Comparison of ENCODE assay signal across 8 mouse cellular contexts in the genomic region with DNA sequence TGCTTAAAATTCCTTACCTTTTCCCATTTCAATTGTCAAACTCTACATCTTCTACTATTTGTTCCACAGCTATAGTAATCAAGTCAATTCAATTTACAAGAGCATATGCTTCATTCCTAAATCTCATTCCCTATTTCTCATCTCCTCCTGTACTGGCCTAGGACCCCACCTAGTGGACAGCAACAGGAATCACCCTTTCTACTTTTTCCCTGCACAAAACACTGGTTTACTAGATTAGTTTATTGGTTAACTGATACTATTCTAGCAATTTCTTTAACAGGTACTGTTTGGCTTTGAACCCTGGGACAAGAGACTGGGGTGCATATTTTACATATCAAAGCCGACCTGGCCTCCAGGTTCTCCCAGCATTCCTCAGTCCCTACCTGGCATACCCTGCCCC.
A peak's percentile ranks its signal among the peaks of the same experiment; 100 is the strongest.
DNase-seq lines count a peak whose midpoint lies in the region; ATAC-seq lines count a peak whose summit lies in the region.

No protein-coding gene starts in this region.

- no peak overlapping the region for H3K4me3 ChIP-seq in midbrain, embryonic 11.5 days (ENCODE audit: low read depth, low read length)
- no peak overlapping the region for H3K4me3 ChIP-seq in midbrain, embryonic 16.5 days (ENCODE audit: low read depth, low read length)
- no peak overlapping the region for H3K4me3 ChIP-seq in forebrain, embryonic 12.5 days (replicated peaks)

- DNase-seq in frontal cortex, postnatal 10 days (ENCODE audit: low spot score in 2 of 2) = no peak
- peak; percentile 87 for DNase-seq in midbrain, embryonic 11.5 days (ENCODE audit: low spot score, missing footprints)
- DNase-seq in cerebellum, postnatal 14 days = peak; percentile 63 to 65
- DNase-seq in naive thymus-derived CD4-positive, alpha-beta T cell, adult 2 months (ENCODE audit: low read depth) = peak; percentile 25

- no peak overlapping the region for H3K4me2 ChIP-seq in midbrain, embryonic 11.5 days
- H3K4me2 ChIP-seq in midbrain, embryonic 16.5 days (ENCODE audit: low read length) = no peak overlapping the region
- H3K4me2 ChIP-seq in forebrain, embryonic 12.5 days = no peak overlapping the region

- 0% methylated on average over 1 of the region's 1 CpGs for WGBS in midbrain, embryonic 11.5 days
- WGBS in midbrain, embryonic 16.5 days = 0% methylated on average over 1 of the region's 1 CpGs
- 0% methylated on average over 1 of the region's 1 CpGs for WGBS in forebrain, embryonic 12.5 days

- H3K36me3 ChIP-seq in midbrain, embryonic 11.5 days (ENCODE audit: control insufficient read depth, insufficient read depth, low read length) = no peaks in the 10 kb centered on the region
- H3K36me3 ChIP-seq in midbrain, embryonic 16.5 days (ENCODE audit: control insufficient read depth, insufficient read depth, low read length) = no peaks in the 10 kb centered on the region
- H3K36me3 ChIP-seq in forebrain, embryonic 12.5 days (replicated peaks) = no peaks in the 10 kb centered on the region

- H3K9ac ChIP-seq in midbrain, embryonic 11.5 days (ENCODE audit: low read length) = no peak overlapping the region
- H3K9ac ChIP-seq in midbrain, embryonic 16.5 days (ENCODE audit: low read depth, low read length) = no peak overlapping the region
- H3K9ac ChIP-seq in forebrain, embryonic 12.5 days = no peak overlapping the region

- no peaks in the 10 kb centered on the region for H3K9me3 ChIP-seq in midbrain, embryonic 11.5 days (ENCODE audit: control insufficient read depth, low read length)
- H3K9me3 ChIP-seq in midbrain, embryonic 16.5 days (replicated peaks; ENCODE audit: control insufficient read depth, low read length, poor library complexity, severe bottlenecking) = no peaks in the 10 kb centered on the region
- no peaks in the 10 kb centered on the region for H3K9me3 ChIP-seq in forebrain, embryonic 12.5 days

- H3K27me3 ChIP-seq in midbrain, embryonic 11.5 days (ENCODE audit: control insufficient read depth, insufficient read depth, low read length) = no peaks in the 10 kb centered on the region
- H3K27me3 ChIP-seq in midbrain, embryonic 16.5 days (ENCODE audit: control insufficient read depth, insufficient read depth, low read depth, low read length) = no peaks in the 10 kb centered on the region
- H3K27me3 ChIP-seq in forebrain, embryonic 12.5 days = no peaks in the 10 kb centered on the region

- peak; percentile 65; the same call in 1 of the 2 replicates for ATAC-seq in frontal cortex, adult (ENCODE audit: low TSS enrichment)
- ATAC-seq in midbrain, embryonic 11.5 days (ENCODE audit: low FRiP score) = no peak
- ATAC-seq in midbrain, embryonic 16.5 days = no peak
- ATAC-seq in erythroid progenitor cell, adult 5-6 weeks (replicated peaks; ENCODE audit: low FRiP score, poor library complexity, severe bottlenecking) = no peak
- ATAC-seq in forebrain, embryonic 12.5 days (ENCODE audit: low FRiP score) = no peak

- H3K27ac ChIP-seq in midbrain, embryonic 11.5 days (ENCODE audit: low read depth, low read length) = no peak overlapping the region
- H3K27ac ChIP-seq in midbrain, embryonic 16.5 days (ENCODE audit: low read length) = no peak overlapping the region
- H3K27ac ChIP-seq in forebrain, embryonic 12.5 days = no peak overlapping the region

- peaks cover 3% of the 10 kb centered on the region; the same call in 1 of the 2 replicates for H3K4me1 ChIP-seq in midbrain, embryonic 11.5 days (ENCODE audit: control insufficient read depth, insufficient read depth, low read length)
- H3K4me1 ChIP-seq in midbrain, embryonic 16.5 days (ENCODE audit: control insufficient read depth, insufficient read depth, low read length) = no peaks in the 10 kb centered on the region; the same call in 1 of the 2 replicates
- H3K4me1 ChIP-seq in forebrain, embryonic 12.5 days = peaks cover 6% of the 10 kb centered on the region

Comparison
In these comparisons a context has a peak if more than half of its experiments do, and no peak if none do; other contexts are left out.
1. DNase-seq: peak in midbrain, embryonic 11.5 days (single experiment), cerebellum, postnatal 14 days (2 of 2) and naive thymus-derived CD4-positive, alpha-beta T cell, adult 2 months (single experiment); none in frontal cortex, postnatal 10 days (0 of 2).